21 mouse cellular contexts compared by ENCODE assay signal in genomic region chr8:66119294-66119693, GRCm38 (mm10).
"Had no signal": no experiment of that assay in that cellular context is flagged by ENCODE, and none has a peak within 500 bp of the region (broad histone marks: within the 10 kb centered on the region; RNA-seq: fewer than 3 reads in every experiment).

No protein-coding gene starts in this region.

- H3K4me2 ChIP-seq: liver, embryonic 13.5 days; liver, embryonic 15.5 days; lung, embryonic 15.5 days; midbrain, embryonic 11.5 days; midbrain, embryonic 13.5 days; midbrain, embryonic 15.5 days; neural tube, embryonic 13.5 days had no signal

- H3K9ac ChIP-seq: liver, embryonic 13.5 days; liver, embryonic 15.5 days; liver, postnatal 0 days; lung, embryonic 15.5 days; midbrain, embryonic 13.5 days; midbrain, embryonic 15.5 days; neural tube, embryonic 13.5 days had no signal

- H3K4me1 ChIP-seq: liver, embryonic 13.5 days; liver, embryonic 15.5 days; lung, embryonic 15.5 days; megakaryocyte, embryonic 14.5 days; midbrain, embryonic 13.5 days; midbrain, embryonic 15.5 days; neural tube, embryonic 13.5 days had no signal

- H3K27ac ChIP-seq: liver, embryonic 13.5 days; liver, embryonic 15.5 days; lung, embryonic 15.5 days; macrophage; midbrain, embryonic 13.5 days; midbrain, embryonic 15.5 days; neural tube, embryonic 13.5 days had no signal

- H3K9me3 ChIP-seq: liver, embryonic 13.5 days; liver, embryonic 15.5 days; lung, embryonic 15.5 days; megakaryocyte, embryonic 14.5 days; midbrain, embryonic 13.5 days; midbrain, embryonic 15.5 days; neural tube, embryonic 13.5 days had no signal

- H3K4me3 ChIP-seq: liver, embryonic 13.5 days; liver, embryonic 15.5 days; lung, embryonic 15.5 days; megakaryocyte, embryonic 14.5 days; midbrain, embryonic 13.5 days; midbrain, embryonic 15.5 days; neural tube, embryonic 13.5 days had no signal

- ATAC-seq: liver, postnatal 0 days; lung, postnatal 0 days; midbrain, embryonic 13.5 days; midbrain, embryonic 15.5 days had no signal

- H3K36me3 ChIP-seq: liver, embryonic 13.5 days; liver, embryonic 15.5 days; lung, embryonic 15.5 days; midbrain, embryonic 13.5 days; midbrain, embryonic 15.5 days; neural tube, embryonic 13.5 days had no signal

- H3K27me3 ChIP-seq: liver, embryonic 13.5 days; liver, embryonic 15.5 days; lung, embryonic 15.5 days; megakaryocyte, embryonic 14.5 days; midbrain, embryonic 13.5 days; midbrain, embryonic 15.5 days; neural tube, embryonic 13.5 days had no signal

- DNase-seq: liver, embryonic 13.5 days; liver, postnatal 0 days; lung, adult 2 months; lung, postnatal 14 days; lung, postnatal 36 days; right cerebral cortex, adult 18-20 months; right cerebral cortex, postnatal 25 days; right cerebral cortex, postnatal 4 days; spleen, adult 18-20 months; thymus, adult 18-20 months; thymus, postnatal 25 days; thymus, postnatal 4 days had no signal
